Mouse (Mus musculus) gastrocnemius, postnatal 14 days (tissue): ENCODE measurements around the gene Fam204a. TPM values are rescaled to one million over a fixed set of nuclear protein-coding genes. Genes with fewer than 3 reads are reported as not detected.
A peak's percentile ranks its signal among the peaks of the same experiment; 100 is the strongest.

Source experiments
- DNase-seq: peaks from one replicate; pipeline ENCODE4 v3.0.0; 2021; ENCODE audit warnings: mixed read lengths
- intact Hi-C: fragments of 180-260 bp; cut with DNase I; formaldehyde crosslinking; loops from one replicate; pipeline ENCODE4 v1.15.1; 2025; ENCODE audit warnings: low total_unique reads
- long read RNA-seq, 2 experiments: library from polyadenylated mRNA; stranded (forward); transcript quantifications; one replicate each; pipeline ENCODE4 v2.0.0; 2021
- total RNA-seq, 2 experiments: library from RNA; stranded (reverse); gene quantifications; 2 replicates each; pipeline ENCODE4 v1.2.3; 2021

The Fam204a gene
- total RNA-seq = 10 to 100 TPM; 24.7 to 26.9 TPM
- long read RNA-seq, experiment 1, transcript Fam204a-201 (8 exons, 2,035 nt) = major isoform, 5 of 26 reads
- long read RNA-seq, experiment 1, partial matches to known transcripts = 2 of 26 reads
- long read RNA-seq, experiment 1, other reads (novel, unspliced or antisense) = 15 of 26 reads
- long read RNA-seq, experiment 2, transcript Fam204a-201 (8 exons, 2,035 nt) = major isoform, 7 of 31 reads
- long read RNA-seq, experiment 2, partial matches to known transcripts = 0 of 31 reads
- long read RNA-seq, experiment 2, other reads (novel, unspliced or antisense) = 20 of 31 reads

DNA sequence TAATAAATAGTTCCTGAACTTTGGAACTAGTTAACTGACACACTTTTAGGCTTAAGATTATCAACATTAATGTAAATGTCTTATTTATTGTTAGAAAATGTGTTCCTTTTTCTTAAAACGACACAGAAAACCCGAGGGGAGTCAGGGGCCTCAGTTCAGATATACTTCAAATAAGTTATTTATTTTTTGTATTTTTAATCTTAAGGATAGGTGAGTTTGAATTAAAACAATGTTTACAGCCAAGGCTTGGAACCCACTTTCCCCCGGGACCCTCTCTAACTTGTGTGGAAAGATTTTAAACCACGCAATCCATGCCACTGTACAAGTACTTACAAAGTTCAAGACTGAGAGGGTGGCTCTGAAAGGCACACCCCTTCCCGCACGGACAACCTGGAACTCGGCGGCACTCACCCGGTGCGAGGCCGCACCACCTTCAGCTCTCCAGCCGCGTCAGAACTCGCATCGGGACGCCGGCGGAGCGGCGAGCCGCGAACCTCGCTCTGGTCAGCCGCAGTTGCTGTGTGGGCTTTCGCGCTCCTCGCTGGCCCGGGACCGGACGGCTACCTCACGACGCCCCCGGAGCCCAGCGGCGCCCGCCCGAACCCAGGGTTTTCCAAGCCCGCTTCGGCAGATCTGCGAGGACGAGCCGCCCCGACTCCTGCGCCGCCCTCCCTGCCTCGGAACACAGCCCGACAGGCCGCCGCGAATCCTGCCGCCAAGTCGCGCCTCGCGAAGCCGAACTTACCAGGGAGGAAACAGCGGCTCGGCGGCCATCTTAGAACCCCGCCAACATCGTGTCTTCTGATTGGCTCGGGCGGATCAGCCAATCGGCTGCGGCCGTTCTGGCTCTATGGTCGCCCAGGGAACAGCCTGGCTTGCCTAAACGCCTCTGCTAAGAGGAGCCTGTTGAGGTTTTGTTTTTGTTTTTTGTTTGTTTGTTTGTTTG is at the start of gene Fam204a:
Gene Fam204a (minus strand): TSS at position 803 of the 946 bp plus-strand sequence.
- intact Hi-C loops = no loop called here
- DNase-seq = peak; percentile 93

DNA sequence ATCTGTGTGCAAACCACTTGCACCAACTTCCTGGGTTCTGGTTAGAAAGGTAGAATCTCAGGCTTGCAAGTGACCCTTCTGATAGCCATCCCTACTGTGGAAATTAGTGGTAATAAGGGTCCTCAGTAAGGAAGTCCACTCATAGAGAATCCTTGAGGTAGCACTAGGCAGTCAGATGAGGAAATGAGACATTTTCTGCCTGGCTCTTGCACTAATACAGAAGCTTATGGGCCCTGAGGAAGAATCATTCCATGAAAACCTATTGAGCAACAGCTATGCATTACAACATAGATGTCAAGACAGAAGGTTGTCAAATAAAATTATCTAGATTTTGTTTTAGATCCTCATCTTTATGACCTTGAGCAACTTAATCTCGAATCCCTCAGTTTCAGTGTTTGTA is 39.3 kb upstream of the Fam204a start:
- no peak for DNase-seq
- intact Hi-C loops = no loop called here

DNA sequence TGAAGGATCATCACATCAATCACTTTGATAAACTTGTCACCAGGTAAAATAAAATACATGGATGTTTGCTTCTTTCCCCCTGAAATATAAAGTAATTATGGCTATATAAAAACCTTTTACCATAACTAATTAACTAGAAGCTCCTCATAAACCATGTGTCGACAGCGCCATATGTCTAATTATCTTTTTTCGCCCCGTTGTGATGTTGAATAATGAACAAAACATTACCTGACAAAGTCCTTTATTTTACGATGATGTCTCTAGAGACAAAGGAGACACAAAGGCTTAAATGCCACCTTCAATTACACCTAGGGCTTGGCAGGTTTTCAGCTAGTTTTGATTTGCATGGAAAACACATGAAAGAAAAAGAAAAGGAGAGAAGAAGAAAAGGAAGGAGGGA is 34.2 kb upstream of the Fam204a start:
- intact Hi-C loops = no loop called here

DNA sequence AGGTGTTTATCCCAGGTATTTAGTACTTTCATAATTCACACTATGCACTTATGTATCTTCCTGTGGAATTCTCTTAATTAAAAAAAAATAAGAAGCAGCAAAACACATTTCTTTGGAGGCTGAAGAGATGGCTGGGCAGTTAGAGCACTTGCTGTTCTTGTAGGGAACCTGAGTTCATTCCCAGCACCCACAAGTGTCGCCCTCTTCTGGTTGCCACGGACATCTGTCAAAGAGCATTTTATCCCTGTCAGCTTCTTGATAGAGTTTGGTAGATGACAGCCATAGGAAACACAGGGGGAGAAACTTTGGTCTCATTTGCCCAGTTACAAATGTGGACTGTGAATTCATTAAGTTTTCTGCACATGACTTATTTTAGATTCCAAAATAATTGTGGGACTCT is 25.5 kb upstream of the Fam204a start:
- intact Hi-C loops = no loop called here

More for the DNA sequence above, 34.2 kb upstream of the Fam204a start:
- no peak for DNase-seq

DNA sequence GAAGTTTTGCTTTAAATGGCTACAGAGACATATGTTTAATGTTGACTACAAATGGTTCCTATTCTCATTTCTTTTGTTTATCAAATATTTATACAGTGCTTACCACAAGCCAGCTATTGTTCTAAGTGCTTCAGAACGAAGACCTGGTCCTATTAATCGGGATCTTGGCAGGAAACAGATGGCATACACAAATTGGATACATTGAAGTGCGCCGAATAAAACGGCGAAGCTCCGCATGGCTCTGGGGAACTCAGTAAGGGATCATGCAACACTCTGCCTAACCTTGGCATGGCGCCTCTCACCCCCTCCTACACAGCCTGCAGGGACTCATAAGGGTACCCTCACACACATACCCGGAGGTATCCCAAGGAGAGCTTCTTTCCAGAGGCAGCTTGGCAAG is 24.7 kb upstream of the Fam204a start:
- intact Hi-C loops = no loop called here
- no peak for DNase-seq

More for the DNA sequence above, 25.5 kb upstream of the Fam204a start:
- no peak for DNase-seq

DNA sequence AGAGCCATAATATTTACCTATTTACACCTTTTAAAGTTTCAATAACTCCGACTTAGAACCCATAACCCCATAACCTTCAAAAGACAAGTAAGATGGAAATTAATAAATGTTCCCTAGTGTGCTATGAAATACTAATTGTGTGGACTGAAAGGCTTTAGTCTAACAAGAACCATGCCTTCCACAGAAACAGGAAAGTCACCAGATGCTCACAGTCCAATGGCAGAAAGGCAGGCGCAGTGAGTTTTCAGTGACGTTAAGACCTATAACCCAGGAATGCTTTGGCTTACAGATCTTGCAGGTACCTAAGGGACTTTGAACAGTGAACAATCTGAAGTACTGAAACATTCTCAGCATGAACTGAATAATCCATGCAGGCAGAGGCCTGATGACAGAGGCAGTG is 18.7 kb upstream of the Fam204a start:
- intact Hi-C loops = no loop called here
- no peak for DNase-seq

DNA sequence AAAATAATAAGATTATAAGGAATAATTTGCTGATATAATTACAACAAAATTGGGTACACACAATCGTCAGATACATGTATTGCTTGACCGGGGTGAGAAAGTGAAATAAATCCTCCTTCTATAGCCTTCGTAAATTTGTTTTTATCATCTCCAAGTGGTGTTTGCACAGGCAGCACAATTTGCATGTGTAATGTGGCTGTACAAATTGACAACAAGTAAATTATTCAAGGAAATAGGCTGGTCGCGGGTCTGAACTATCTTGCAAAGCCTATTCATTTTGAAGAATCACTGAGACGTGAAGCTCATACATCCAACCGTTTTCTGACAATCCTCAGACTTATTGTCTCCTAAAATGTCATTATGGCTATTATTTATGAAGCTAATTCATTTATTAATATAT is 16.1 kb upstream of the Fam204a start:
- intact Hi-C loops = no loop called here
- DNase-seq = no peak

DNA sequence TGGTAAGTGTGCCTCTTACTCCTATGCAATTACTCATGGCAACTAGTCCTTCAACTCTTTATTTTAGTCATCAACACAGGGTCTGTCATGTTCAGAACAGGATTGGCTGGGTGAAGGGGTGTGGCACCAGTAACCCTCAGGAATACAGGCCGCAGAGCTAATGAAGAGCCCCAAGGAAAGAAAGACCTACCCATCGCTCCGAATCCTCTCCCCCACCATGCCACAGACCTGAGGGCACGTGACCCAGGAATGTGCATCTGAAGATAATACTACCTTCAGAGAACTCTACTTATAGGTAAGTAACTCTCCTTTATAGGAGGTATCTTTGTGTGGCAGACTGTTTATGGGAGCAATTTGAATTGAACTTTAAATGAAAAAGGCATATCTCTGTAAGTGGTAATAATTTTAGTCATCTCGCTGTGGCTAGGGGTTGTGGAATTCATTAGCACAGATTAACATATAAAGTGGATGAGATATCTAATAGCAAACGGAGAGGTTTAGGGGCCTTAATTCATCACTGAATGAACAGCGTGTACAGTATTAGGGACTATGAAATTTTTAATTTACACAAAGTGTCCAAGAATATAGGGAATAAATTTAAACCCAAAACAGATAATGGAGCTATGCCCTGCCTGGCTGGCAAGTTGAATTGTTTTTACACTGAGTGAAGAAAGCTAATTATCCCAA is 15.6 kb upstream of the Fam204a start:
- intact Hi-C loops = no loop called here
- DNase-seq = no peak

DNA sequence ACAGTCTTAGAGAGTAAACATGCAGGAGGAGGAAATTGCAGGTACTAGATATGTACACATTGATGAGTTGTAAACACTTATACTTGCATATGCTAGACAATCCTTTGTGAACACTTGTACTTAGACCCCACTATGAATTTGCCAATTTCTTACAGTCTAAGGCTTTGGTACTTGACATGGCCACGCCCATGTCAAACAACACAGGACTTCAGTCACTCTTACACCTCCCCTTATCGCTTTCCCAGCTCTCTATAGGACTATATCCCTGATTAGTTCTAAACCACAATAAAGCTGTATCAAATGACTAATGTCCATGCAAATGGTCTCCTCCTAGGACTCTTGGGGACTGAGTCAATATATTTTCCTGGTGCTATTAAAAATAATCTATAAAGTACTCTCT is 5.0 kb upstream of the Fam204a start:
- DNase-seq = no peak
- intact Hi-C loops = no loop called here

DNA sequence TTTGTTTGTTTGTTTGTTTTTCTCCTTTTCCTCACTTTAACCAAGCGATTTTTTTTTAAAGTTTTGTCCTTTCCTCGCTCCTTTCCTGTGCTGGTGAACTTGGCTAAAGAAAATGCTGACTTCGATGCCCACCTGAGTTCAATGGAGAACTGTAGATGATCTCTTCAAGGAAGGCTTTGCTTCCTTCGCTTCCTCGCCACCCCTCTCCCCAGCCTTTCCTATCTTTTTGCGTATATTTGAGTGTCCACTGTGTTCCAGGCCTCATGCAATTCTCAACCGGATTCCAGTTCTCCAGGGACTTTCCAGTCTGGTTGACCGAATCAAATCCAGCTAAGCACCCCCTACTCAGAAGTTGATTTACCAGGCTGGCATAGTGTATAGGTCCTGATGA is 339 bp upstream of the Fam204a start:
- no peak for DNase-seq
- intact Hi-C loops = no loop called here

DNA sequence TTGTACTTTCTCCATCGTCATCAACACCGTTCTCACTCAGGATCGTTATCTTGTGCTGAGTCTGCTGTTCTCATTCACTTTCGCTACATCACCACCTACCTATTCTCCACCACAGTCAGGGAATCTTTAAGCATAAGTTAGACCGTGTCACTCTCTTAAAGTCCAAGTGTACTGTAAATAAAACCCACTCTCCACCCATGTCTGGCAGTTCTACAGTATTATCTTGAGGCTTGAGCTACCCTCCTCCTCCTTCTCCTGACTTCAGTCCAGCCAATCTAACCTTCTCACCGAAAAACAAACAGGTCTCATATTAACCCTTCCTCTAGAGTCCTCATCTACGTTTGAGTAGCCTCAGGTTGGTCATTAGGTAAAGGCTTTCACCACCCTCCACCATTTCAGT is 7.1 kb downstream of the Fam204a start:
- intact Hi-C loops = no loop called here

DNA sequence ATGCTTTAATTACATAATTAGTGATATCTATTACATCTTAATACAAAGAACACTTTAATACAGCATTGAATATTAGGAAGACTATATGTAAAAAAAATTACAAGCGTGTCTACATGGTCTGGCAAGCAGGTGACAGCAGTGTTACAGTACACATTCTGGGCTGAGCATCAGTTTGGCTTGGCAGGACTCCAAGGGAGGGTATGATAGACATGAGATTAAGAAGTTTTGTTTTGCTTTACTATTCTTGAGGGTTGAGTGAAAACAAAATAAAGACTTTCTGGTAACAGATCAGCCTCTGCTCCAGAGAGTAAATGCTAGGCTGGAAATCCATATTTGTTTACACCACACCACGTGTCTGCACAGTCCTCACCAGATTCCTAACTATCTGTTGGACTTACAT is 8.5 kb downstream of the Fam204a start:
- intact Hi-C loops = no loop called here
- no peak for DNase-seq

More for the DNA sequence above, 7.1 kb downstream of the Fam204a start:
- DNase-seq = no peak

DNA sequence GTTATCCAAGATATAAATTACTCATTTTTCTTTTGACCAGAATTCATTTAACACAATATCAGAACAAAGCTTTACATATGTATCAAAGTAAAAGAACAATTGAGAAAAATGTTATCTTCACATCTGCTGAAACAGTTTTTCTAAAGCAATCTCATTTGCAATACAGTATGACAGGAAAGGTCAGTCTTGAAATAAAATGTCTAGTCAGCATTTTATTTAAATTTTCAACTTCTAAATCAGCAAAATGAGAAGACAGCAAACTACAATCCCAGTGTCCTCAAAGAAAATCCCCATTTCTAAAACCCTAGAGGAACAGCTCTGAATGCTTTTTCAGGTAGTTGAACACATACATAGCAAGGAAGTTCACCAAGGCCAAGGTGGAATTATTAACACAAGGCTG is 18.3 kb downstream of the Fam204a start:
- no peak for DNase-seq
- intact Hi-C loops = no loop called here

DNA sequence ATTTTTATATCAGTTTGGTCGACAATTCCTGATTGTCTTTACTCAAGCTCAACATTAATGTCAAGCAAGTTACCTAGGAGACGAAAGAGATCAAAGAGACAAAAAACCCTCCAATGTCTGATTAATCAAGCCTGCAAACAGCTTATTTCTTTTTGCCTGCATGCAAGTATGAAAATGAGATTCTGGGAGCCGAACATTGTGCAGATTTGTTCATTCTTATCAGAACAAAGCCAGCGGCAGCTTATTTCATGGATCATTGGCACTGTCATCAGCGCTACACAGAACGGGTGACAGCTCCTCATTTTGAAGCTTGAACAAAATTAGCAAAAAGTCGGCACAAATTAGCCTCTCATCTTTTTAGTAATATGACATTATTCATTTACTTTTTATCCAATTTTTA is 22.3 kb downstream of the Fam204a start:
- intact Hi-C loops = no loop called here

DNA sequence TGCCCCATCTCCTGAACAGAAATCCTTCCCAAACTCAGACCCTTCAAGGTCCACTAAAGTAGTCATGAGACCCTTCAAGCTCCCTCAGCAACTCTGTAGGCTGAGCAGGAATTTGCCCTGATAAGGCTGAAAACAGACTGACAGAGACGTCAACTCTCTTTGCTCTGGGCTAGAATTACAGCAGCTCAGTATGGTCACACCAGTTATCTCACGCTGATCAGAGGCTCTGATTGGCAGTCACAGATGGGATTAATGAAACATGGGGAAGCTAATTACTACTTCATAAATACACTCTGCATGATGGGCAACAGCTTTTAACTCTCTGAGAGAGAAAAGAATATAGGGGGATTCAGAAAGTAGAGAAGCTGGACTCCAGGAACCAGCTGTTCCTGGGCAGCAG is 26.2 kb downstream of the Fam204a start:
- intact Hi-C loops = no loop called here

More for the DNA sequence above, 22.3 kb downstream of the Fam204a start:
- DNase-seq = no peak

DNA sequence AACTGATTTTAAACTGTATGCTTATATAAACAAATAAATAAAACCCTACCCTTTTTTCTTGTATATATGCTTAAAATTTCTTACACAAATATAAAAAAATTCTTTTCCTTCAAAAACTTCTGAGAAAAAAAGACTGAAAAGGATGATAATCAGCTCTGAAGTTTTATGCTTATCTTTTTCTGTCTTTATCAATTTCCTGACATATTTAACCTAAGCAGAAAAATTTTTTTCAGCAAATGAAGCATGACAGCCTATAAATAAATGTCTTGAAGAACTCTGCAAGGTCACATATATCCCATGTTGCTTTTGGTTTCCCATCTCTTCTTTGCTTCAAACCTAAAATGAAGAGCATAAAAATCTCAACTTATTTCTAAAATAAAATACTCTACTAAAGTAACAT is 27.3 kb downstream of the Fam204a start:
- intact Hi-C loops = no loop called here
- DNase-seq = no peak

More for the DNA sequence above, 26.2 kb downstream of the Fam204a start:
- DNase-seq = no peak

DNA sequence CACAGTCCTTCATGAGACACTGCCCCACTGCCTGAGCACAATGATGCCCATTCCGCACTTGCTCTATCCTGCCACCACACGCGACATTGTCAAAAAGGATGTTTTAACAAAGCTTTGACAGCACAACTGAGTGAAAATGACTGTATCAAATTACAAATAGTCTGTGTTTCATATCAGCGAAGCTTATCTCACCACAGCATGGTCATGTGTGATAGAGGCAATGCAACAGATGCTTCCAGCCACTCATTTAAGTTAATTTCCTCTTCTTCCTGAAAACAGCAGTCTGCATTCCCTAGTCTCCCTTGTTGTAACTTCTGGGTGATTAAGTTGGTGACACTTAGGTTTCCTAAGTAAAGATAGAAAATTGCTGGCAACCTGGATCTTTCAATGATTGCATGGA is 33.7 kb downstream of the Fam204a start:
- no peak for DNase-seq
- intact Hi-C loops = no loop called here

DNA sequence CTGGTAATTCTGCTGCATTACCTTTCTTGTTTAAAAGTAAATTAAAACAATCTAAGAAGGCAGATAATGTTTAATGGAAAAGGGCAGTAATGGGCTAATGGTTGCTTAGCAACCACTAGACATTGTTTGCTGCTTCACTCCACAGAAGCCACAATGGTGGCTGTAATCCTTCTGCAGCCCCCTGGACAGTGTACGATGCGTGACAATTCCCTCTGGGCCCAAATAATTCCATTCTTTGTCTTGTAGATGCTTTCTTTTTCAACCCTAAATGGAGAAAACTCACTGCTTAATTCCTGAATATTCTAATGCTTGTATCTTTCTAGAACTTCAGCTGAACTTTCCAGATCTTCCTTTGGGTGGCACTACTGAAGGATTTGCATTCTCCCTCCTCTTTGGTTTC is 37.3 kb downstream of the Fam204a start:
- no peak for DNase-seq
- intact Hi-C loops = no loop called here

DNA sequence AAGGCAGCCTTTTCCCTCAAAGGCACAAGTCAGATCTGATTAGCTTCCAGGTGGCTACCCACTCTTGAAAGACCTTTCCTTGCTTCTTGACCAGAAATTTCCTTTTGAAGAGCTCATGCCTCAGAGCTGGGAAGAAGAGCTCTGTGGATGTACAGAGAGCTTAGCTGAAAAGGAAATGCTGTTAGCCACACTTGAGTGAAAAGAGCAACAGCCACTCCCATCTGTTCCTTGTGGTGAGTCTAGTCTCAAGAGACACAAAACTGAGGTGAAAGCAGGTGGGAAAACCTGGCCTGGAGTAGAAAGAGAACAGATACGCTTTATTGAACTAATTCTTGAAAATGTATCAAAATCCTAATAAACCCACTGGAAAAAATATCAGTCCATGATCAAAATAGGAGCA is 43.6 kb downstream of the Fam204a start:
- no peak for DNase-seq
- intact Hi-C loops = no loop called here

DNA sequence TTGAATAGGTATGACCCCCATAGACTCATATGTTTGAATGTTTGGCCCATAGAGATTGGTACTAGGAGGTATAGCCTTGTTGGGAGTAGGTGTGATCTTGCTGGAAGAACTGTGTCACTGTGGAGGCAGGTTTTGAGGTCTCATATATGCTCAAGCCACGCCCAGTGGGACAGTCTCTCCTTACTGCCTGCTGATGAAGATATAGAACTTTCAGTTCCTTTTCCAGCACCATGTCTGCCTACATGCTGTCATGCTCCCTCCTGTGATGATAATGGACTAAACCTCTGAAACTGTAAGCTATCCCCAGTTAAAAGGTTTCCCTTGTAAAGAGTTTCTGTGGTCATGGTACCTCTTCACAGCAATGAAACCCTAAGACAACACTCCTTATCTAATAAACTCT is 44.3 kb downstream of the Fam204a start:
- DNase-seq = no peak
- intact Hi-C loops = no loop called here
